Mouse (Mus musculus) testis, adult 2 months (tissue): Measurements from ENCODE around the gene Sugct.

ENCODE experiments used
- CTCF ChIP-seq: fragments of 200-500 bp; IDR thresholded peaks from 2 replicates; pipeline ENCODE4 v1.5.1; 2012; ENCODE audit warnings: low read depth, mild to moderate bottlenecking, inconsistent platforms, low read length, moderate library complexity; ENCODE audit not compliant: control insufficient read depth, insufficient read depth, insufficient replicate concordance
- POLR2A ChIP-seq: fragments of 200-500 bp; IDR thresholded peaks from 2 replicates; pipeline ENCODE4 v1.6.1; 2012; ENCODE audit warnings: low read depth, mild to moderate bottlenecking, inconsistent platforms, low read length, moderate library complexity; ENCODE audit not compliant: control insufficient read depth

DNA sequence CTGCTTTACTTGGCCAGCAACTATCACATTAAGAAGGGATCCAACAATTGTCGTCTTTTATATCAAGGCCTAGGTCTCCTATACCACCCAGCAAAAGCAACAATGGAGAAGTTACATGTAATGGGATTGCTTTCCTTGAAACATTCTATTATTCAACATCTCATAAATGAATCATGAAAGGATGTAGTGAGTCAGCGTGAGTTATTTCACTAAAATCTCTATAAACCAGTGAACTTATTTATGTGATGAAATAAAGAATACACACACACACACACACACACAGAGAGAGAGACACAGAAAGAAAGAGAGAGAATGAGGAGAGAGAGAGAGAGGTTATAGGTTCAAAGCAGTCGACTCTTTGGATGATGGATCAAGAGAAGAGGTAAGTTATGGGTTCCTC, 856.9 kb downstream of the Sugct start:
- TF ChIP-seq CTCF (no peak), POLR2A (no peak)
